Mouse (Mus musculus) olfactory bulb, adult 2 months (tissue): ENCODE measurements at regions not wholly inside any gene's neighbourhood (a gene's known extent, or its start where the extent isn't known, plus 50 kb on each side); places are given as distances from the start of the nearest gene placed in this dataset.

Experiments used
- CTCF ChIP-seq: fragments of 200-500 bp; IDR thresholded peaks from 2 replicates; pipeline ENCODE4 v1.5.1; 2012; ENCODE audit warnings: low read depth, mild to moderate bottlenecking, low read length, moderate library complexity; ENCODE audit not compliant: insufficient read depth
- POLR2A ChIP-seq: fragments of 200-500 bp; IDR thresholded peaks from 2 replicates; pipeline ENCODE4 v1.6.1; 2012; ENCODE audit warnings: mild to moderate bottlenecking, low read depth, low read length, moderate library complexity; ENCODE audit not compliant: insufficient read depth

- TF ChIP-seq CTCF (no peak), POLR2A (no peak)
Measured at GRCm38 (mm10) chr14:47937081-47937651, 183.5 kb upstream of the Peli2 start.
